Mouse (Mus musculus) C2C12 (cell line): ENCODE results near the gene Pgam2.

Experiments used
- CEBPB ChIP-seq: IDR thresholded peaks from one replicate; pipeline ENCODE4 v1.6.1; 2011; ENCODE audit warnings: low read depth, mild to moderate bottlenecking, control low read depth, moderate library complexity
- CTCF ChIP-seq: IDR thresholded peaks from one replicate; pipeline ENCODE4 v1.5.1; 2011; ENCODE audit not compliant: control insufficient read depth, insufficient read depth, insufficient read length
- FOSL1 ChIP-seq: IDR thresholded peaks from one replicate; pipeline ENCODE4 v1.8.0; 2011; ENCODE audit warnings: mild to moderate bottlenecking, low read length; ENCODE audit not compliant: poor library complexity, insufficient read depth, severe bottlenecking
- MAX ChIP-seq: IDR thresholded peaks from one replicate; pipeline ENCODE4 v1.6.1; 2011; ENCODE audit warnings: mild to moderate bottlenecking, control low read depth
- MYOD1 ChIP-seq: IDR thresholded peaks from one replicate; pipeline ENCODE4 v1.6.1; 2011; ENCODE audit warnings: low read depth; ENCODE audit not compliant: control insufficient read depth, insufficient read length
- MYOG ChIP-seq: IDR thresholded peaks from one replicate; pipeline ENCODE4 v1.6.1; 2011; ENCODE audit not compliant: control insufficient read depth, insufficient read length; ENCODE audit errors: extremely low read depth
- USF1 ChIP-seq: IDR thresholded peaks from one replicate; pipeline ENCODE4 v1.6.1; 2011; ENCODE audit warnings: low read depth, mild to moderate bottlenecking, control low read depth, moderate library complexity

DNA sequence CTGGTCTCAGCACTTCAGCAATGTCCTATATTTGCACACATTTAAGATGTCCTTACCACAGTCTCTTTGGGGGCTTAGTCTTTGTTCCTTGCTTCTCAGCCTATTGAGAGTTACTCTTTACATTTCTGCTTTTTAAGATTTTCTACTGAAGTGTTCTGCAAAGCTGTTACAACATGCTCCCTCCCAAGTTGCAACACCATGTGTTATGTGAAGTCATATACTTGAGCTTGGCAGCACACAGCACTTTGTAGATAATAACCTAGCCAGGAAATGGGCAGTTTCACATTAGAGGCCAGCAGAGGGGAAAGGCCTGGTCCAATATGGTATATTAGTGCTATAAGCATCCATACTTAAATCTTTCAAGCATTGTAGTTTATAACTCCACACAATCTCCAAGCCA, 17.8 kb downstream of the Pgam2 start:
- TF ChIP-seq CTCF (no peak), USF1 (no peak), MYOG (no peak), CEBPB (no peak), FOSL1 (no peak), MAX (no peak), MYOD1 (no peak)
